Mouse (Mus musculus) ES-E14 (cell line): Measurements from ENCODE around the gene Pomgnt1.

Experiments used
- CHD2 ChIP-seq: IDR thresholded peaks from 2 replicates; pipeline ENCODE4 v1.6.1; 2014; ENCODE audit warnings: mild to moderate bottlenecking, low read depth, low read length, inconsistent platforms
- HCFC1 ChIP-seq: IDR thresholded peaks from 2 replicates; pipeline ENCODE4 v1.6.1; 2012; ENCODE audit warnings: low read length, inconsistent platforms, borderline replicate concordance; ENCODE audit not compliant: insufficient read depth
- MAFK ChIP-seq: IDR thresholded peaks from 2 replicates; pipeline ENCODE4 v1.6.1; 2014; ENCODE audit warnings: mild to moderate bottlenecking, low read depth, low read length, inconsistent platforms; ENCODE audit not compliant: insufficient read depth
- ZC3H11A ChIP-seq: IDR thresholded peaks from 2 replicates; pipeline ENCODE4 v1.6.1; 2012; ENCODE audit warnings: low read depth, mild to moderate bottlenecking, inconsistent platforms, low read length, borderline replicate concordance
- ZNF384 ChIP-seq: IDR thresholded peaks from 2 replicates; pipeline ENCODE4 v1.6.1; 2012; ENCODE audit warnings: low read depth, low read length, inconsistent platforms

GRCm38 (mm10) chr4:116169353-116169672 lies 45.7 kb downstream of the Pomgnt1 start:
- TF ChIP-seq HCFC1 (no peak), ZNF384 (no peak), CHD2 (no peak), ZC3H11A (no peak), MAFK (no peak)
